Mouse (Mus musculus): ENCODE measurements around the gene Ttc13.

The Ttc13 gene

DNA sequence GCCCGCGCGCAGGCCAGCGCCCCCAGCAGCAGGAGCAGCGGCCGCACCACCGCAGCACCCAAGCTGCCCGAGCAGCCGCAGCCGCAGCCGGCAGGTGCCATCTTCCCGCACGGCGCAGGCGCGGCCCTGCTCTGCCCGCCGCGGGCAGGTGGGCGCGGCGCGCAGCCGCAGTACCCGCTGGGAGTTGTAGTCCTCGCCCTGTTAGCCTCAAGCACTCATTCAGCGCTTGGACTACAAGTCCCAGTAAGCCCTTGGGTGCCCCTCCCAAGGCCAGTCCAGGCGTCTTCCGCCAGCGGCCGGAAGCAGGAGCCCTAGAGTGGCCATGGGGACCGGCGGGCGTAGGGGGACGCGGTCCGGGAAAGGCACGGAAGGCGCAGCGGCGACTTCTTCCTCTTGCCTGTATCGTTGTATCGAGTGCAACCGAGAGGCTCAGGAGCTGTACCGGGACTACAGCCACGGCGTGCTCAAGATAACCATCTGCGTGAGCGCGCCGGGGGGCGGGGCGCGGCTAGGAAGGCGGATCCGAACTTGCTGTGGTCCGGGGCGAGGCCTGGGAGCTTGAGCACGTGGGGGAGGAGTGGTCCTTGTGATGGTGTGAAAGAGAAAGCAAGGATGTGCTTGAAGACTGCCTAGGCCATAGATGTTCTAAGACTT, at the start of gene Ttc13, which contains the start of gene Arv1:
TSS of gene Ttc13 (minus strand) at position 122 of the 654 bp plus-strand sequence.
TSS of gene Arv1 (plus strand) at position 278 of the 654 bp plus-strand sequence.
- peak; percentile 93 for DNase-seq

GRCm38 (mm10) chr8:124763061-124763460, 41.3 kb upstream of the Ttc13 start:
- no peak for DNase-seq

DNA sequence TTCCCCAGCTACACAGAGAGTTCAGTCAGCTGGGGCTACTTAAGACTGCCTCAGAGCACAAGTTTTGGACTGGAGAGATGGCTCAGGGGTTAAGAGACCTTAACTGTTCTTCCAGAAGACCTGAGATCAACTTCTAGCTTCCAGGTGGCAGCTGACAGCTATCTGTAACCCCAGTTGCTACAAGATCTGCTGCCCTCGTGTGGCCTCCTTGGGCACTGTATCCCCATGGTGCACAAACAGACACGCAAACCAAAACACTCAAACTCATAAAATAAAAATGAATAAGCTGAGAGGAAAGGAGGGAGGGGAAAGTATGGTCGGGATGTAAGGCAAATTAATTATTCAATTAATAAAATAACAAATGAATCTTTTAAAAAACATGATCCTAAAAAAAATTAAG, 36.8 kb upstream of the Ttc13 start:
- DNase-seq: no peak

- no peak for DNase-seq
Observed at GRCm38 (mm10) chr8:124756601-124757000, 34.8 kb upstream of the Ttc13 start.

DNA sequence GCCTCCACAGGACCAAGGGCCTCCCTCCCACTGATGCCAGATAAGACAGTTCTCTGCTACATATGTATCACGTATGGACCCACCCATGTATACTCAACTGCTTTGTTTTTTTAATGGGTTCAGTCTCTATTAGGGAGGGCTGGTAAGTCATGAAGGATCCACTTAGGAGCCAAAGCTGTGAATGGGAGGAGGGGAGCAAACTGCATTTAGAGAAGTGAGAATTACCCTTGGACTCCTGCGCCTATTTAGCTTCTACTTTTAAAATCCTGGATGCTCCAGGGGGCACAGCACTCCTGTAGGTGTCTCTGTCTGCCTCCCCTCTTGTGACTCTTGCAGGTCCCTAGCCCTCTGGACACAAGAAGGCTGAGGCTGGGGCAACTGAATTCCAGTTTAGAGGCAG, 34.4 kb upstream of the Ttc13 start:
- DNase-seq: no peak

DNA sequence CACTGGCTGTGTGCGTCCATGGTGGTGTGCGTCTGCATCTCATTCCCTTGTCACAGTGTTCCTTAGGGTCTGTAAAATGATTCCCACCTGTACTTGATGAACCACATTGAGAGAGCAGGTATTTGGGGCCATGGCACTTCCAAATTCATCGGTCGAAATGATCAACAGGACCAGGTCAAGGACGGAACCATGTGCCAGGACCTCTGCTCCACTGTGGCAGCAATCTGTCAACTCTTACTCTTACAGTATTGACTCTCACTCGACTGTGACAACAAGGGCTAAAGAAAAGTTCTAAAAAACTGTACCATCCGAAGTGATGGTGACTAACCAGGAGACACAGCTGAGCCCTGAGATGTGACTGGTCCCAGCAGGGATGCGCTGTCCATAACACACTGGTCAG, 33.7 kb upstream of the Ttc13 start:
- no peak for DNase-seq

- DNase-seq: no peak
Observed at GRCm38 (mm10) chr8:124754792-124755190, 33.0 kb upstream of the Ttc13 start.

DNA sequence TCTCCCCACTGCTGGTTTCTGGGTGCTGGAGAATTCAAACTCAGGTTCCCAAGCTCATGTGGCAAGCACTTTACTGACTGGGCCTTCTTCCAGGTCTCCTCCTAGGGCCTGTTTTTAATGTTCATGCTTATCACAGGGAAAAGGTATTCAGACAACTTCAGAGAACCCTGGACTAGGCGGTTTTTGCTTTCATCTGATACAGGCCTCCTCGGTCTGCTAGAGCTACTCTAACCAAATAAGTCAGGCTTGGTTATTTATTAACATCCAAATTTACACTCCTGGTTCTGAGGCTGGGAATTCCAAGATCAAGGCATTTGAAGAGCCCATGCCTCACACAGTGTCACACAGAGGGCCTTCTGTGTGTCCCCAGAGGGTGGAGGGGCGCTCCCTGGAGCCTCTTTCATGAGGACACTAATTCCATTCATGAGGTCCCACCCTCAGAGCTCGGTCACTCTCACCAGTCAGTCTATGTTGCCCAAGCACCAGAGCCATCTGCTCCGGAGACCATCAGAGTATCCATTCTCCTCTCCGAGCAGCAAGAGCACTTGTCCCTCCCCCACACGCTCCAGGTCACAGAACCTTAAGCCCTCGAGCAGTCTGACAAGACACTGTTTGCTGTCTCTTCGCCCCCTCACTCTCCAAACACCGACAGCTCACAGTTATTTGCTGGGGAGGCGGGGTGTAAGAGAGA, 32.5 kb upstream of the Ttc13 start:
- DNase-seq: no peak

- DNase-seq: no peak
Observed at GRCm38 (mm10) chr8:124752325-124752862, 30.6 kb upstream of the Ttc13 start.

DNA sequence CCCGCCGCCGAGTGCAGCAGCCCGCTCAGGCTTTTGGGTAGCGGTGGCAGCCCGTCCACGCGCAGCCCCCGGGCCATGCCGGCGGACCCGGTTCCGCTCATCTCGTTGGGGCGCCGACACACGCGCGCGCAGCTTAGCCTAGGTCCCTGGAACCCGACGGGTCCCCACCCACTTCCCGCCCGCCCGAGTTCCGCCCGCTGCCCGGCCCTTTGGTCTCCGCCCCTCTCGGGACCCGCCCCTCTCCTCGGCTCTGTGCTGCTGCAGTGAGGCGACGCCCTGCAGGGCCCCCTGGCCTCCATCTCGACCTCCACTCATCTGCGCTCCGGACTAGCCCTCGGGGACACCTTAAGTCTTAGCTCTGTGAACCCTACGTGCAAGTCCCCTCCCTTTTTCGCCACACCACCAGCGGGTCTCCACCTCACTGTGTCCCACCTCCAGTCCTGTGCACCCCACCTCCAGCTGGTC, 30.0 kb upstream of the Ttc13 start, which contains the start of gene Fam89a:
TSS of gene Fam89a (minus strand) at position 124 of the 465 bp plus-strand sequence.
- DNase-seq: no peak

GRCm38 (mm10) chr8:124751191-124751590, 29.4 kb upstream of the Ttc13 start:
- DNase-seq: no peak

DNA sequence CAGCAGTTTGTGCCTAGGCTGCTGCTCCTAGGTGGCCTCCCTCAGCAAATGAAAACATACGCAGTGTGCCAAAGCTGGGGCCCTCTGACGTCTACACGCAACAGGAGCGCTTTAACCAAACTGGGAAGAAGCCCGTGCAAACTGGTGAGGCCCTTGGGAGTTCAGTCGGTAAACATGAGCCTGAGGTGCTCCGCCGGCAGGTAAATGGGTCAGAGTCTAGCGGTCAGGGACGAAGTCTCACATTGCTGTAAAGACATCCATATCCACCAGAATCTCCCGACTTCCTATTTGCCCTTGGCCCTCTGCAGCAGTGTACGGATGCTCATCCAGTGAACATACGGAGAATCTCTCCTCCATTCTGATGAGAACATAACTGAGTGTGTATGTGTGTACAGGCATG, 24.9 kb upstream of the Ttc13 start:
- DNase-seq: no peak

DNA sequence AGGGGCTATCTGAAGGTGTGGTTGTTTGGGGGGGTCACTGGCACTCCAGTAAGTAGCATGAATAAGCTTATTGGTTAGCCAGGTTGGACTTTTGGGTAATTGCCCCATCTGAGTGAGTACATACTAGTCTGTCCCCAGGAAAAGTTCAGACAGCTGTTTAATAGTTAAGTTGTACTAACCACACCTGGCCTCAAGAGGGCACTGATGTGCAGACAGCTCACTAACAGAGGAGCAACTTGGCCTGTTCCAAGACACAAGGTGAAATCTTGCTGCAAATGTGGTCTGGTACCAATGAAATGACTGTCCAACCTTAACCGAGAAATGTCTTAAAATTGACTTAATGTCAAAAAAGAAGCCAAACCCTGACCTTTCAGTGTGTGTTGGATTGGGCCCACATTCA, 17.5 kb upstream of the Ttc13 start:
- DNase-seq: peak; percentile 47

- no peak for DNase-seq
Observed at GRCm38 (mm10) chr8:124735371-124735911, 13.7 kb upstream of the Ttc13 start.

DNA sequence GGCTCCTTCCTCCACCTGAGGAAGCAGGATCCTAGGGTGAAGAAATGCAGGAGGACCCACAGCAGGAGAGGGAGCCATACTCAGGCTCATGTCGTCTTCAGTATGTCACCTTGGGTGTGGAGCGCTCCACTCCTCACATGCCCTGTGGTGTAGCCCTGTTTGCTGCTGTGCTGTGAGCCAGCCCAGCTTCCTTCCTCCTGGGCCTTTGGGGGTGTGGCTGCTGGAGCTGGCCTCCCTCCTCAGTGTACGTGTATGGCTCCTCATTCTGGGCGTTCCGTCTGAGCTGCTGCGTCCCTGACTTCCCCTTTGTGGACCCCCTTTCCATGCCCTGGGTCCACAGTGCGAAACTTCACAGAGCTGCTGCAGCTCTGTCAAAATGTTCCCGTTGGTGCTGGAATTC, 11.0 kb upstream of the Ttc13 start:
- no peak for DNase-seq

DNA sequence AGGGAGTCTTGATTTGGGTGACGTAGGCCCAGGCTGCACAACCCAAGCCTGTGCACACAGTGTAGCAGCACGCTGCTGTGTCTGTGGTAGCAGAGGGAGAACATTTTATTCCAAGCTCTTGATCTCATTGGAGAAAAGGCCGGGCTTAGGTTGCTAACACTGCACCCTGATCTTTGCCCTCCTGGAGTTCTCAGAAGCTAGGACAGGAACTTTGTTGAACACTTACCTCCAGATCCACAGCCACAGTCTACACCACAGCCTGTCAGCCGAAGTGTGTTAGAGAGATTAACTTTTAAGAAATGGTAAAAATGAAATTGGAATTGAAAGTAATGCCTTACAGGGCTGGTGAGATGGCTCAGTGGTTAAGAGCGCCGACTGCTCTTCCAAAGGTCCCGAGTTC, 2.5 kb upstream of the Ttc13 start:
- DNase-seq: no peak

DNA sequence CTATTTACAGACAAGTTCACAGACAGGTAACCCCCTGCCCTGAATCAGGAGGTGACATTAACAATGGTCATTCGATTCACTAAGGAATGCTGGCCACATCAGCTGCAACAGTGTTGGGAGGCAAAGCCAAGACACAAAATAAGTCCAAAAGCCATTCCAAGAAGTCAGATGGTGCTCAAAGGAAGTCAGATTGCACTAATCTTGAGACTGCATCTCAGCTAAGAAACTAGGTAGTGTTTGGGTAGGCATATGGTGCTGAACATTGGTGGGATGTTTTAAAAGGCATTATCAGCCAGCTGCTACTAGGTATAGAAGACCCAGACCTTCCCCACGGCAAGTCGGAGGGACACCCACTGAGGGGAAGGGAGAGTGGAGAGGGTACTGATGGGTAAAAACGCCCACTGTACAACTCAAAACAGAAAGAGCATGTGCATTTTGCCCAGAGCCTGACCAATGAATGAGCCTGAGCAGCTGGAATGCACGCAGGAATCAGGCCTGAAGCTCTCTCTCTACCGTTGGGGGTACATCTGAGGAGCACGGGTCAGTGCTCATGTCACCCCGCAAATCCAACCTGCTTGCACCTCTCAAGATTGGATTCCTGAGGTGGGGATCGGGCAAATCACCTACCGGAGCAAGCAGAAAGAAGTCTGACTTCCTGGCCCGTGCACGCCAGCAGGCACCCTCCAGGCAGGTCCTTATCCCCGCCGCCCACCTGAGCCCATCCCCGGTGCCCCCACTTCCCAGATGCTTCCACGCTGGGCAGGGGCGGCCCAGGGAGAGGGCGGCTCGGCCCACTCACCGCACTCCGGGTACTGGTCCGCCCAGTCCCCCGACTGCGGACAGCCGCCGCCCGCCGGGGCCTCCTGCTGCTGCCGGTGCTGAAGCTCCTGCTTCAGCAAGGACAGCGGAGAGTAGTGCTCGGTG, 583 bp downstream of the Ttc13 start:
- DNase-seq: no peak

DNA sequence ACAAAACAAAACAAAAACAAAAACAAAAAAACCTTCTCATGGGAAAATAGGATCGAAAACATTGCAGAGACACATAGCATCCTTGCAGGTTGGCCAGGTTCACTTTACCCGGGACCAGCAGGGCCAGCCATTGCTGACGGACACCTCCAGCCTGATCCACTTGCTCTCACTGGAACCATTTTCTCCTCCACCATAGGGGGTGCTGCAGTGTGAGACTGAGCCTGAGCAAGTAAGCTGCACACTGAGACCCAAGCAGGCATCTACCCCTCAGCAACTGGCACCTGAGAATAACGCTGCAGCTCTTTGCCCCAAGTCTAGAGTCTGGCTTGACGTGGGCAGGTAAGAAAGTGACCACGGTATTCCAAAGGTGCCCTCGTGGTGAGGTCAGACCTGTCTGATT, 1.6 kb downstream of the Ttc13 start:
- no peak for DNase-seq

DNA sequence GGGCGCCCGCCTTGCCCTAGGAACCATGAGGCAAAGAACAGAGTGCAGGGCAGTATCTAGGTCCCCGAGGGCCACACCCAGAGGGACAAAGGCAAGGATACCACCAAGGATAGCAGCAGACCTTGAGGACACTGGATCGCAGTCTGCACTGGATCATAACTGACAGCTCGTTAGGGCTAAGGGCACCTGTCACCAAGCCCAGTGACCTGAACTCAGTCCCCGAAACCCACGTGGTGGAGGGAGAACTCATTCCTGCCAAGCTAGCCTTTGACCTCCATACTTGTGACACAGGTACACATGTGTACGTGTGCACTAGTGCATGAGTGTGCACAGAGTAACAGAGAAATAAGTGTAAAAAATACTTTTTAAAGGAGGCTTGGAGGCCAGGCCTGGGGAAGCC, 6.0 kb downstream of the Ttc13 start:
- DNase-seq: no peak

GRCm38 (mm10) chr8:124713207-124713606, 8.6 kb downstream of the Ttc13 start:
- no peak for DNase-seq

GRCm38 (mm10) chr8:124705823-124706222, 16.0 kb downstream of the Ttc13 start:
- no peak for DNase-seq

DNA sequence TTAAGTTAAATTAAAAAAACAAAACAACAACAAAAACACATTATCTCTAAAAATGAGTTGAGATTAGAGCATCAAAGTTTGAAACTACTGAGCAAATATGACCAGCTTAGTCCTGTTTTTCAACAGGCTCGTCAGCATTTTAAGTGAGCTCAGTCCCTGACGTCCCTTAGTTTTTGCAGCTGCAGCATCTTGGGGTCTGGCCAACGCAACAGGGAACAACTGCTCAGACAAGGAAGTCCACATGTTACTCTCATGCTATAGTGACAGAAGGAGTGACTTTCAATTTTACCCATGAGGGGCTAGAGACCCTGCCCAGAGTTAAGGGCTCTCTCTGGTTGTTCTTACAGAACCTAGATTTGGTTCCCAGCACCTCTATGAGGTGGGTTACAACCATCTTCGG, 17.4 kb downstream of the Ttc13 start:
- no peak for DNase-seq

- no peak for DNase-seq
Observed at GRCm38 (mm10) chr8:124703526-124703925, 18.3 kb downstream of the Ttc13 start.

Data from cerebellum, adult 8-10 months (tissue).